Comparison of ENCODE assay signal across 8 mouse cellular contexts in the genomic region with DNA sequence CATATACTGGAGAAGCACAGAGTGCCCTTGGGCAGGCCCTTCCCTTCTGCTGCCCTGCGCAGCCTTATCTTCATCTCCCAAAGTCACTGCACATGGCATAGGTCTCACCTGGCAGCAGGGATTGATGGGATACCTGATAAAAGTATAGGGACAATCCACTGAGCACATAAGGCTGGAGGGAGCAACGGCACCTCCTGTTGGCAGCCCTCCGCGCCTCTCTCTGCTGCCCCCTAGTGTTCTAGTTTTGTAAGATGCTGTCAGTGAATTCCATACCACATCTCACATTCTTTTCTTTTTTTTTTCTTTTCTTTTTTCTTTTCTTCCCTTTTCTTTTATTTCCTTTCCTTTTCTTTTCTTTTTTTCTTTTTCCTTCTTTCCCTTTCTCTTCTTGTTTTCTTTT.
A peak's percentile ranks its signal among the peaks of the same experiment; 100 is the strongest.
DNase-seq lines count a peak whose midpoint lies in the region; ATAC-seq and TF ChIP-seq lines count a peak whose summit lies in the region.

No protein-coding gene starts in this region.

- intact Hi-C loops in heart, adult 2 months (cut with DNase I), result loop anchor here (5.0 kb wide), 1 partner anchor 140 kb away; no protein-coding TSS in a partner anchor

- no peak overlapping the region for H3K4me3 ChIP-seq in heart, adult 2 months
- H3K4me3 ChIP-seq in heart, embryonic 12.5 days, result no peak overlapping the region
- no peak overlapping the region for H3K4me3 ChIP-seq in midbrain, embryonic 14.5 days (replicated peaks; ENCODE audit: low read depth, low read length)

- H3K4me2 ChIP-seq in heart, embryonic 12.5 days, result no peak overlapping the region
- H3K4me2 ChIP-seq in midbrain, embryonic 14.5 days (ENCODE audit: low read length), result no peak overlapping the region

- TF ChIP-seq CTCF in heart, adult 2 months (IDR thresholded peaks at IDR 0.05), result peak; percentile 86

- no peaks in the 10 kb centered on the region for H3K9me3 ChIP-seq in heart, embryonic 12.5 days (replicated peaks)
- H3K9me3 ChIP-seq in midbrain, embryonic 14.5 days (ENCODE audit: control insufficient read depth, low read length), result no peaks in the 10 kb centered on the region

- no peak overlapping the region for H3K9ac ChIP-seq in heart, adult 2 months (ENCODE audit: low read depth, low read length)
- no peak overlapping the region for H3K9ac ChIP-seq in heart, embryonic 12.5 days
- no peak overlapping the region for H3K9ac ChIP-seq in midbrain, embryonic 14.5 days (replicated peaks; ENCODE audit: low read length)

- WGBS in heart, adult 2 months, result 13% methylated on average over 4 of the region's 4 CpGs
- 13% methylated on average over 4 of the region's 4 CpGs for WGBS in heart, embryonic 12.5 days
- WGBS in midbrain, embryonic 14.5 days, result 15% methylated on average over 4 of the region's 4 CpGs

- H3K27me3 ChIP-seq in heart, adult 2 months (ENCODE audit: control insufficient read depth, insufficient read depth, low read length), result no peaks in the 10 kb centered on the region
- peaks cover 9% of the 10 kb centered on the region; the same call in 1 of the 2 replicates for H3K27me3 ChIP-seq in heart, embryonic 12.5 days (replicated peaks)
- no peaks in the 10 kb centered on the region for H3K27me3 ChIP-seq in midbrain, embryonic 14.5 days (ENCODE audit: control insufficient read depth, insufficient read depth, low read length)

- no peak for TF ChIP-seq EP300 in heart, adult 2 months (IDR thresholded peaks at IDR 0.05; ENCODE audit: insufficient read depth, low read depth, low read length)

- no peaks in the 10 kb centered on the region for H3K36me3 ChIP-seq in heart, adult 2 months (ENCODE audit: control insufficient read depth, insufficient read depth, low read length)
- no peaks in the 10 kb centered on the region for H3K36me3 ChIP-seq in heart, embryonic 12.5 days
- no peaks in the 10 kb centered on the region for H3K36me3 ChIP-seq in midbrain, embryonic 14.5 days (ENCODE audit: control insufficient read depth, insufficient read depth, low read length)

- no peak for ATAC-seq in heart, embryonic 12.5 days (ENCODE audit: insufficient number of reproducible peaks, low FRiP score)
- no peak for ATAC-seq in midbrain, embryonic 14.5 days (ENCODE audit: low FRiP score, low TSS enrichment)

- no peak overlapping the region for H3K27ac ChIP-seq in heart, adult 2 months
- H3K27ac ChIP-seq in heart, embryonic 12.5 days (ENCODE audit: poor library complexity, severe bottlenecking), result no peak overlapping the region
- no peak overlapping the region for H3K27ac ChIP-seq in midbrain, embryonic 14.5 days (replicated peaks; ENCODE audit: low read depth, low read length)

- H3K4me1 ChIP-seq in heart, adult 2 months (ENCODE audit: control insufficient read depth, insufficient read depth, low read length), result no peaks in the 10 kb centered on the region
- H3K4me1 ChIP-seq in heart, embryonic 12.5 days (replicated peaks), result no peaks in the 10 kb centered on the region
- H3K4me1 ChIP-seq in midbrain, embryonic 14.5 days (ENCODE audit: control insufficient read depth, insufficient read depth, low read length), result no peaks in the 10 kb centered on the region

- peak; percentile 9 to 38 for DNase-seq in heart, adult 2 months
- DNase-seq in B cell, adult 2 months, result peak; percentile 67 to 69
- DNase-seq in adipocyte (ENCODE audit: low spot score), result peak; percentile 11
- DNase-seq in embryo, embryonic 10.5 days (ENCODE audit: low spot score), result peak; percentile 74
- peak; percentile 74 to 84 for DNase-seq in layer of hippocampus, postnatal 10 days (ENCODE audit: low spot score in 2 of 2)
- DNase-seq in midbrain, embryonic 14.5 days, result peak; percentile 83
- DNase-seq in thymus, postnatal 0 days (ENCODE audit: low spot score), result peak; percentile 66

- H3K79me2 ChIP-seq in heart, adult 2 months (replicated peaks; ENCODE audit: control insufficient read depth, insufficient read depth, low read length), result no peaks in the 10 kb centered on the region

- no peak for TF ChIP-seq POLR2A in heart, adult 2 months (IDR thresholded peaks at IDR 0.05; ENCODE audit: insufficient read depth, low read depth, low read length)

Comparison
In these comparisons a context has a peak if more than half of its experiments do, and no peak if none do; other contexts are left out.
1. DNase-seq: peak in every context shown above with its lines; median percentile 83 in midbrain, embryonic 14.5 days; 79 in layer of hippocampus, postnatal 10 days; 74 in embryo, embryonic 10.5 days; 68 in B cell, adult 2 months; 66 in thymus, postnatal 0 days; 24 in heart, adult 2 months; 11 in adipocyte.